Mouse (Mus musculus): ENCODE data around the gene Fbxw4.

The Fbxw4 gene

DNA sequence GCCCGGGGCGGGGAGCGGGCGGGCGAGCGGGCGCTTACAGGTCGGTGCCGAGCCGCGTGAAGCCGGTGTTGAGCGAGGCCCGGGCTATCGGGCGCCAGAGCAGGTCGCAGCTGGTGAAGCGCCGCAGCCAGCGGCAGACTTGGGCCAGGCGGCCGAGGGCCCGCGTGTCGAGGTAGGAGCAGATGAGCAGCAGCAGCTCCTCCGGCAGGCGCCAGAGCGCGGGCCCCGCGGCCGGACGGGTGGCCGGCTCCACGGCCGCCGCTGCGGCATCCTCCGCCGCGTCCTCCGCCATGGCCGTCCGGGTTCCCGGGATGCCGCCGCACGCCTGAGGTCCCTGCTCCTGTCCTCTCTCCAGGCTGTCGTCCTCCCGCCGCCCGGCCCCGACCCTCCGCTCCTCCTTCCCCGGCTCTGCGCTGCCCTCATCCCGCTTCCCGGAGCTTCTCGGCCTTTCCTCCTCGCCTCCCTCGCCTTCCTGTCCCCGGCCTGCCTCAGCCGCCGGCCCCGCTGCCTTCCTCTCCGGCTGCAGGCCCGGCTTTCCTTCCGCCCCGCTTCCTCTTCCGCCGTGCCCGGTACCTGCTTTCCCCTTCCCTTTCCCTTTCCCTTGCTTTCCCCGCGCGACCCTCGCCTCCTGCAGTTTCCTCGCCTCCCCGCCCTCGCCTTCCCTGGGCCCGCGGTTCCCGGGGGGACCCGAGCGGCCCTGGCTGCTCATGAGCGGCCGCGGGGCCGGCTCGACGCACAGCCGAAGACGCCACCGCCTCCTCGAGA, at the start of gene Fbxw4:
Fbxw4 (minus strand) TSS at position 575 of the 765 bp plus-strand sequence.
- in situ Hi-C loops (cut with MboI; ENCODE audit: low sequenced_read_pairs): no loop called here

DNA sequence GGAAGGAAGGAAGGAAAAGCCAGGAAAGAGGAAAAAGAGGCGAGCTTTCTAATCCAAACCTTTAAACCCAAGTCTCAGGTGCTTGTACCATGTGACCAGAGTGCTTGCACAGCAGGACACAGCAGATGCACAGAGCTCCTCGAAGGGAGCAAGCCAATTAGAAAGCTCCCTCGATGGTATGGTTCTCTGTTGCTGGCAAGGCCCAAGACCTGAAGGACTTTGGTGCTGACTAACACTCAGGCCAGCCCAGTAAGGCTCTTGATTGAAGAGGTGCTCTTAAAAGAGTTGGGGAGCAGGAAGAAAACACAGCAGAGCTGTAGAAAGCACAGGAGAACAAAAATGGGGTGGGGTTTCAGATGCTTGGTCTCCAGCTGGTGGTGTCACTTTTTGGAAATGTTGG, 48.6 kb upstream of the Fbxw4 start:
- in situ Hi-C loops (cut with MboI; ENCODE audit: low sequenced_read_pairs): no loop called here

DNA sequence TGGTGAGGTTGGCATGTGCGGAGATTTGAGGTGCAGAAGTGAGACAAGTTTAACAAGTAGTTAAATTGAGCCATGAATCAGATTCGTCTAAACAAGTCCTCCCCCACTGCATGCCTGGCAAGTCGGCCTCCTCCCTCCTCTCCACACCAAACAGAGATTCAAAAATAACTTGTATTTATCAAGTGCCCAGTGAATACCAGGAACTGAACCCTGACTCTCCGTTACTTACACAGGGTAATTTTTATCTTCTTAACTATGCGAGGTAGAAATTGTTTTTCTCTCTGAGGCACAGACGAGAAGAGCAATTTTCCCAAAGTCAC, 36.1 kb upstream of the Fbxw4 start:
- in situ Hi-C loops (cut with MboI; ENCODE audit: low sequenced_read_pairs): no loop called here

GRCm38 (mm10) chr19:45695496-45696280, 35.6 kb upstream of the Fbxw4 start:
- in situ Hi-C loops (cut with MboI; ENCODE audit: low sequenced_read_pairs): no loop called here

GRCm38 (mm10) chr19:45694056-45694455, 33.9 kb upstream of the Fbxw4 start:
- in situ Hi-C loops (cut with MboI; ENCODE audit: low sequenced_read_pairs): no loop called here

DNA sequence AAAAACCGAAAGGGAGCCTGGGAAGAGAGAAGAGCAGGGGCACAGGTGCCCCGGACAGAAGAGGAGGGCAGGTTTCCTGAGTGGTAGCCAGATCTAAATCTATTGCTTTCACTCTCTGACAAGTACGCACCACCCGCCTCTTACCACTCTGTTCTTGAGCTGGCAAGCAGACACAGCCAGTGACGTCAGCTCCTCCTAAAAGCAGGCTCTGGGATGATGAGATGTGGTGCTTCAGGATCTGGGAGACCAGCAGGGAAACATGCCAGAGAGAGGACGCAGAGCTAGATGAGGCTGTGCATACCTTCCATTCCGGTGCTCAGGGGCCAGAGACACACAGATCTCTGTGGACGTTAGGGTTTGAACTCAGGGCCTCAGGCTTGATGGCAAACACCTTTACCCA, 32.1 kb upstream of the Fbxw4 start:
- in situ Hi-C loops (cut with MboI; ENCODE audit: low sequenced_read_pairs): no loop called here

- in situ Hi-C loops (cut with MboI; ENCODE audit: low sequenced_read_pairs): no loop called here
These were observed 31.0 kb upstream of the Fbxw4 start for GRCm38 (mm10) chr19:45691001-45691535.

GRCm38 (mm10) chr19:45687001-45687400, 26.9 kb upstream of the Fbxw4 start:
- in situ Hi-C loops (cut with MboI; ENCODE audit: low sequenced_read_pairs): no loop called here

GRCm38 (mm10) chr19:45683676-45684075, 23.6 kb upstream of the Fbxw4 start:
- in situ Hi-C loops (cut with MboI; ENCODE audit: low sequenced_read_pairs): no loop called here

DNA sequence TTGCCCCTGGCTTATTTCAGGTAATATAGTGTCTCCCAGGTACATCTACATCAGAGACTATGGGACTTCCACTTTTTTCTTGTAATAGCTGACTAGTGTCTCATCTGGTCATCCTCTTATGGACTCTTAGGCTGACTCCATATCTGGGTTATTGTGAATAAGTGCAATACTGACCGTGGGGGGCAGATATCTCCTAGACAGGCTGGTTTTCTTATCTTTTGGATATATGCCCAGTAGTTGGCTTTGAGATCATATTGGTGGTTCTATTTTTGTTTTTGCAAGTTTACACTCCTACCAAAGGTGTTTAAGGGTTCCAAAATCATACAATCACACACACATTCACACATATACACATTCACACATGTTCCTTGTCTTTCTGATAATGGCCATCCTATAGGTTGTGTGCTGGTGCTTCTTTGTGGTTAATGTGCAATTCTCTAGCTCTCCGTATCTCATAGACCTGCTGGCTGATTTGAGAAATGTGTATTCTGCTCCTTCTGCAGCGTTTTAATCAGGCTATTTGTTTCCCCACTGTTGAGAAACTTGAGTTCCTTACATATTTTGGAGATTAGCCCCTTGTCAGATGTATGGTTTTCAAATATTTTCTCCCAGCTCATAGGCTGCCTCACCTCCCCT, 20.5 kb upstream of the Fbxw4 start:
- in situ Hi-C loops (cut with MboI; ENCODE audit: low sequenced_read_pairs): no loop called here

DNA sequence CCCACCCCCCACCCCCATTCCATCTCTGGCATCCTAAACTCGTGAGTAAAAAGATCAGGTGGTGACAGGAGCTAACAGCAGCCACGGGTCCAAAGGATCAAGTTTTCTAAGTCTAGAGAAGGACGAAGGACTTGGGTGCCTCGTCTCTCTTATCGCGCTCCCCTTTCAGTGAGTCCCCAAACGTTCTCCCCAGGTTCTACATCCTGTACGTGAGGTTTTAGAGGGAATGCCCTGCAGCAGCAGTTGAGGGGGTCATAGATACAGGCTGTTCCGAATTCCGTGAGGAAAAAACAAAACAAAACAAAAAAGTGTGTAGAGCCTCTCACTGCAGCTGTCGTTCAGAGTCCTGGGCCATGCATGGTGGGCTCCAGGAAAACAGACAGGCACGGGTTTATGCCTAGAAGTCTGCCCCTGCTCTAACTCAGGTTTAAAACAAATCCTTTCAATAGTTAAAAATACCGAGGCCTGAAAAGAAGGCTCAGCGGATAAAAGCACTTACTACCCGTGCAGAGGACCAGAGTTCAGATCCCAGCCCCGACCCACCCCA, 16.7 kb upstream of the Fbxw4 start:
- in situ Hi-C loops (cut with MboI; ENCODE audit: low sequenced_read_pairs): no loop called here

DNA sequence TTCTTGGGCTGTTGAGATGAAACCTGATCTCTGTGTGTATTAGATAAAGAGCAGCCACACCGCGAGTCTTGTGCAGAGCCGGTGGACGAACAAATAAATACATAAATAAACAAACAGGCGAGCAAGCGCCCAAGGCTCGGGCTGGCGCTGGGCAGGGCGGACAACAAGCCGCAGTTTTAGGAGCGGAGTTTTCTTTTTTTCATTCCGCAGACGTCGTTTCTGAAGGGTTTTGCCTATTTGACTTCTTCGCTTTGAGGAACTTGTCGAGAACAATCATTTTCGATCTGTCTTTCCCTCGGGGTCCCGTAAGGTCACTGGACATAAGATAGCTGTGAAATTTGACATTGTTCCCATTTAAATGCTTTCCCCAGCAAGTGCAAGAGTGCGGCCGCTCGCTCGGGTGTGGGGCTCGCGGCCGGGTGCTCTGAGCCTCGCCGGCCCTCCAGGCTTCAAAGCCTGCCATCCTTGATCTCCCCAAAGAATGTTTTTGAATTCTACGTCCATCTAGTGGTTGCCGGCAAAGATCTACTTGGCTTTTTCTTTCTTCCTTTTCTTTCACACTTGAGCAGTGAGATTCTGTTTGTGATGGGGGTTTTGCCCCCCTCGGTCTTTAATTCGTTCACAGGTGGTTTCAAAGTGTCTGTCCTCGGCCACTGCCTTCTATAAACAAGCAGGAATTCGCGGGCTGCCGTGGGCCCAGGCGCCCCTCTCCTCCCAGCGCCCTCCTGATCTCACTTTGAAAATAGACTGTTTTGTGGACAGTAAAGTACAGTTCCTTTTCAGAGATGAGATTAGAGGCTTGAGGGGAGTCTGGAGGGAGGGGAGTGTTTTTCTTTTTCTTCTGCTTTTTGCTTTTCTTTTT, 15.8 kb upstream of the Fbxw4 start:
- in situ Hi-C loops (cut with MboI; ENCODE audit: low sequenced_read_pairs): no loop called here

DNA sequence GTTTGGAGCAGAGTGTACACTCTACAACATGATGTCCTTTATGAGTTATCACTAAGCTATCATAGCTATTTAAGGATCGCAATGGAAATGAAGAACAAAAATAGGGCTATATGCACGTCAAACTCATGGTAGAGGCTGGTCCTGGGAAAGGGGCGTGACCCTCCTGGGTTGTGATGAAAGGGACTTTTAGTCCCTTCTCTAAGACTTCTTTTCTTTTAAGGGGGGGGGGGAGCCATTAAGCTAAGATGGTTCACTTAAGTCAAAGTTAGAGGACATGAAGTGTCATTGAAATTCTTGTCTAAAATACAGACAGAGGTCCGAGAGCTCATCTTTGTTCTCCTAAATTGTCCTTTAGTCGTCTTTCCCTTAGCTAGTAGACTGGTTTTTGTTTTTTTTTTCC, 15.1 kb upstream of the Fbxw4 start:
- in situ Hi-C loops (cut with MboI; ENCODE audit: low sequenced_read_pairs): no loop called here

GRCm38 (mm10) chr19:45672971-45673370, 12.9 kb upstream of the Fbxw4 start:
- in situ Hi-C loops (cut with MboI; ENCODE audit: low sequenced_read_pairs): no loop called here

DNA sequence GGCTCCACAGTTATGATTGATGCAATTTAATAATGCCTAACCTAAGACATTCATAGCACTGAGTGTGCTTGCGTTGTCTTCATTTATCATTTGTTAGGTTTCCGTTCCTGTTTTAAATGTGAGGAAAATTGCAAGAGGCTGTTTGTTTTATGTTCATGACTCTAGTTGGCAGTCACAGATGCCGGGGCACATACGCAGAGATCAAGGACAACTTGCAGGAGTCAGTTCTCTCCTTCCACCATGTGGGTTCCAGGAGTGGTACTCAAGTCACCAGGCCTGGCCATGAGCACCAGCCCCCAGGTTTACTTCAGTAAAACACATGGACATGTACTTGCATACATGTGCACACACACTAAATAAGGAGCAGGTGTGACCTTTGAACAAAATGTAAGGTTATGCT, 8.9 kb upstream of the Fbxw4 start:
- in situ Hi-C loops (cut with MboI; ENCODE audit: low sequenced_read_pairs): no loop called here

DNA sequence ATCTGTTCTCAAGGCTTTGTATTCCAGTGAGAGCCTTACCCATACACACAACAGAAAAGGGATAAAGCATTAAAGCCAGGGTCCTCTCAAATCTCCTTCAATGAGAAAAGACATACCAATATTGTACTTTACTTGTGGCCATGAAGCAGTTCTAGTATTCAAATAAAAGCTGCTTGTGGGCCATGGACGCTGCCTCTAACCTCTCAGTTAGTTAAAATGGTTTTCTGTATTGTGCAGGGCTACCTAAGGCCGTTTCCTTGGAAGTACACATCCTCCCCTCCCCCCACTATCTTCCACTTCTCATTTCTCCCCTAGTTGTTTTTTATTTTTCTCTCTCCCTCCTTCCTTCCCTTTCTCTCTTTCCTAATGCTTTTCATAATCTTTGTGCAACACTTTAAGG, 3.7 kb upstream of the Fbxw4 start:
- in situ Hi-C loops (cut with MboI; ENCODE audit: low sequenced_read_pairs): no loop called here

- in situ Hi-C loops (cut with MboI; ENCODE audit: low sequenced_read_pairs): no loop called here
These were observed 335 bp upstream of the Fbxw4 start for GRCm38 (mm10) chr19:45660503-45660790.

DNA sequence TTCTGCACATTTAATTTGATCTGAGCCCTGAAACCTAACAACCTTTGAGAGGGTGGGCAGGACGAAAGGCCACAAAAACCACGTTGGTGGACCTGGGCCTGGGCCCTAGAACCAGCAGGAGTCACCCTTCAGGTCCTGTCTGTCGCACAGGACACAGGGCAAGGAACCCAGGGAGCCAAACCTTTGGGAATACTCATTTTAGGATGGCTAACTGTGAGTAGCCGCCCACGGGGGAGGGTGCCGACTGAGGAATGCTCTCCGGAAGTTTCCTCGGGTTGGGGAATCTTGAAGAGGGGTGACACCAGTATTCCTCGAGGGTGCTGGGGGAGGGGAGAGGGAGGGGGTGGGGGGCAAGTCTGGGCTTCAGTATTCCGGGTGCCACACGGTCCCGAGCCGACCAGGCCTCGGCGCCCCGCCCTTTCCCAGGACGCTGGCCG, 793 bp downstream of the Fbxw4 start:
- in situ Hi-C loops (cut with MboI; ENCODE audit: low sequenced_read_pairs): no loop called here

- in situ Hi-C loops (cut with MboI; ENCODE audit: low sequenced_read_pairs): no loop called here
These were observed 1.4 kb downstream of the Fbxw4 start for GRCm38 (mm10) chr19:45658556-45659268.

DNA sequence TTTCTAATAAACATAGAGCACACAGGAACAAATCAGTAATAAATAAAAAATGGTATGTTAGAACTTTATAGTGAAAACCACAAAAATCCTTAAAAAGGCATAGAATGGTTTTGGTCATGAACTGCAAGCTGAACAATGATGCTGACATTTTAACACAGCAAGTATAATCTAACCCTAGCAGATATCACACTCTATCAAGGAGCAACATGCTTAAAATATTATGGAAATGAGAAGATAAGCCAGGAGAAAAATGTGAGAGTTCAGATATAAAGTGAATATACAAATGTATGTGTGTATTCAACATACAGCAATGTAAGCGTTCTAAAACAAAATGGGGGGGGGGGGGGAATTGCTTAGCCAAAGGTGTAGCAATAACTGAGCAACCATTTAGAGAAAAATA, 2.3 kb downstream of the Fbxw4 start:
- in situ Hi-C loops (cut with MboI; ENCODE audit: low sequenced_read_pairs): no loop called here
